Mouse (Mus musculus): ENCODE results near the gene Ppm1e.

Gene Ppm1e

GRCm38 (mm10) chr11:87254149-87254548, 104.7 kb downstream of the Ppm1e start:
- in situ Hi-C loops (cut with MboI, MseI): loop anchor here in 1 of 2 experiments (25.0 kb wide), 1 partner anchor 1692 kb away; no protein-coding TSS in a partner anchor

- in situ Hi-C loops (cut with MboI, MseI): loop anchor here in 1 of 2 experiments (25.0 kb wide), 1 partner anchor 1691 kb away; no protein-coding TSS in a partner anchor
Observed at GRCm38 (mm10) chr11:87253294-87253693, 105.5 kb downstream of the Ppm1e start.

- in situ Hi-C loops (cut with MboI, MseI): loop anchor here in 1 of 2 experiments (25.0 kb wide), 1 partner anchor 1688 kb away; no protein-coding TSS in a partner anchor
Observed at GRCm38 (mm10) chr11:87250132-87250531, 108.7 kb downstream of the Ppm1e start.

GRCm38 (mm10) chr11:87247494-87247866, 111.3 kb downstream of the Ppm1e start:
- in situ Hi-C loops (cut with MboI, MseI): loop anchor here in 1 of 2 experiments (10.0 kb wide), 1 partner anchor 1117 kb away; no protein-coding TSS in a partner anchor

- in situ Hi-C loops (cut with MboI, MseI): loop anchor here in 1 of 2 experiments (10.0 kb wide), 1 partner anchor 1118 kb away; no protein-coding TSS in a partner anchor
Observed at GRCm38 (mm10) chr11:87246724-87247493, 111.9 kb downstream of the Ppm1e start.

DNA sequence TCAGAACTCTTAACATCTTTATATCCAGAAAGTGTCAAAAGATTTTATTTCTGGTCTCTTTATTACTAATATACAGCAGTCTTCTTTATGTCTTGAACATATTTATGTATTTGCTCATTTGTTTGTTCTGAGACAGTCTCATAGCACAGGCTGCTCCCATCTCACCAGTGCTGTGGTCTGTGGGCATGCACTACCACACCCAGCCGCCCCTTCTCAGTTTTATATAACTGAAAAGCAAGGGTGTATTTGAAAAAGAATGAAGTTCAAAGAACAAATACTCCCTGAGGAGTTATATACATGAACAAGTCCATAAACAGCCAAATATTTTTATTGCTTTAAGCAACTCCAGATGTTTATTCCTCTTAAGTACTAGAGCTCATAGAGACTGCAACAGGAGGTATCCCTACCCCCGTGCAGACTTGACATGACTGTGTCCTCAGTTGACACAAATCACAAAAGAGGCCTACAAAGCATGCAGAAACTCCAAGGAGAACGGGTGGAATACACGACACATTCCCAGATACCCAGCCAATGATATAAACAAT, 112.6 kb downstream of the Ppm1e start:
- in situ Hi-C loops (cut with MboI, MseI): loop anchor here in 1 of 2 experiments (10.0 kb wide), 1 partner anchor 1119 kb away; no protein-coding TSS in a partner anchor

- in situ Hi-C loops (cut with MboI, MseI): loop anchor here in 1 of 2 experiments (10.0 kb wide), 1 partner anchor 1119 kb away; no protein-coding TSS in a partner anchor
Observed at GRCm38 (mm10) chr11:87245171-87245840, 113.5 kb downstream of the Ppm1e start.

GRCm38 (mm10) chr11:87241256-87241655, 117.6 kb downstream of the Ppm1e start:
- in situ Hi-C loops (cut with MboI, MseI): loop anchor here in 1 of 2 experiments (10.0 kb wide), 1 partner anchor 1124 kb away; no protein-coding TSS in a partner anchor

DNA sequence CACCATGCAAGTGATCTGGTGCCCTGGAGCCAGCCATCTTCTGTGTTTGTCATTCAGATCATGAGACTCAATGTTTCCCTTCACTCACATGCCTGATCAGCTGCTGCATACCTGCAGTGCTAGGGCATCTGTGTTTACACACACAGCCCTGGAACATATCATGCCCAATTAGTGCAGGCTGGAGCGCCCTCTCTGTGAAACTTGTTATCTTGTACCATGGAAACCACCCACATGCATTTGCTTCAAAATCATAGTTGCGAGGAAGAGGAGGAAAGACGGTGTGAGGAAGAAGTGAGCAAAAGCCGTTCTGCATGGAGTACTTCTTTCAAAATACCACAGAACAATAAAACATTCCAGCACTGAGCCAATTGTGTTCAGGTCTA, 118.0 kb downstream of the Ppm1e start:
- in situ Hi-C loops (cut with MboI, MseI): loop anchor here in 1 of 2 experiments (10.0 kb wide), 1 partner anchor 1124 kb away; no protein-coding TSS in a partner anchor

GRCm38 (mm10) chr11:87240141-87240832, 118.5 kb downstream of the Ppm1e start:
- in situ Hi-C loops (cut with MboI, MseI): loop anchor here in 1 of 2 experiments (10.0 kb wide), 1 partner anchor 1125 kb away; no protein-coding TSS in a partner anchor

- in situ Hi-C loops (cut with MboI, MseI): no loop called here
Observed at GRCm38 (mm10) chr11:87238891-87239530, 119.8 kb downstream of the Ppm1e start.

DNA sequence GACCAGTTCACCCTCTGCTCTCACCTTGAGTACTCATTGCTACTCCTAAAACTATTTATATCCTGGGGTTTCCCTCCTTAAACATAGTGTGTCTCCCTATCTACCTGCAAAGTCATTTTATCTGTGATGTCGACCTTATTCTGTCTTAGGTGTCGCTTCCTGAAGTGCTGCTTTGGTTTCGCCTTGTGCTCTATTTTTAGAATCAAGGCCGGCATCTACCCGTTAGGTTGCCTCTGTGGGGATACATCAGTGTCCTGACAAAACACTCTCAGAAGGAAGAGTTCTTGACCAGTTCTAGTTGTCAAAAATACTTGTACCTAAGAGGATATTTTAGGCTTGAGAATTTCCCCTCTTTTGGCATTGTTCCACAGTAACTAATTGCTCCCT, 123.3 kb downstream of the Ppm1e start:
- in situ Hi-C loops (cut with MboI, MseI): no loop called here

GRCm38 (mm10) chr11:87234743-87235485, 123.9 kb downstream of the Ppm1e start:
- in situ Hi-C loops (cut with MboI, MseI): no loop called here

- in situ Hi-C loops (cut with MboI, MseI): no loop called here
Observed at GRCm38 (mm10) chr11:87233377-87233776, 125.4 kb downstream of the Ppm1e start.

- in situ Hi-C loops (cut with MboI, MseI): no loop called here
Observed at GRCm38 (mm10) chr11:87227056-87227455, 131.8 kb downstream of the Ppm1e start.

DNA sequence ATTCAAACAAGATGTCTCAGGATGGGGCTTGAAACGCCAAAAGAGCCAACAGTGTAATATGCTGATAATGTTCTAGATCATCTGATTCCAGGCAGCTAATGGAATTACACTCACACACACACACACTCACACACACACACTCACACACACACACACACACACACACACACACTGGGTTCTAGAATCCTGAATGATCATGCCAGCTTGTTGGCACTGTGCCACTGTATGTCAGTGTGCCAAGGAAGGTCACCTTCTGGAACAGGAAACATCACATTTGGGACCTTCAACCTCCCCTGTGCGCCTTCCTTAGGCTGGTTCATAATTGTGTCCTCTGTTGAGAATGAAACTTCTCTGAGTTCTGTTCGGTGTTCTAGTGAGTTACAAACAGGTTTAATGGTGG, 136.1 kb downstream of the Ppm1e start:
- in situ Hi-C loops (cut with MboI, MseI): loop anchor here in 1 of 2 experiments (25.0 kb wide), 1 partner anchor 165 kb away; no protein-coding TSS in a partner anchor

GRCm38 (mm10) chr11:87212313-87212712, 146.5 kb downstream of the Ppm1e start:
- in situ Hi-C loops (cut with MboI, MseI): loop anchor here (10.0 to 25.0 kb wide), 2 partner anchors 175 to 202 kb away; no protein-coding TSS in a partner anchor
